ENCODE assay signal across 24 mouse cellular contexts in genomic region chr19:41329961-41330360, GRCm38 (mm10).
"Had no signal": no experiment of that assay in that cellular context is flagged by ENCODE, and none has a peak within 500 bp of the region (broad histone marks: within the 10 kb centered on the region; RNA-seq: fewer than 3 reads in every experiment).

No protein-coding gene starts in this region.

- H3K9ac ChIP-seq: heart, embryonic 13.5 days; heart, embryonic 15.5 days; hindbrain, embryonic 13.5 days; hindbrain, embryonic 15.5 days; kidney, embryonic 15.5 days; limb, embryonic 13.5 days; limb, embryonic 15.5 days had no signal

- H3K4me1 ChIP-seq: heart, embryonic 13.5 days; heart, embryonic 15.5 days; hindbrain, embryonic 13.5 days; hindbrain, embryonic 15.5 days; kidney, embryonic 15.5 days; limb, embryonic 13.5 days; limb, embryonic 15.5 days had no signal

- H3K27ac ChIP-seq: heart, adult 2 months; heart, embryonic 13.5 days; heart, embryonic 15.5 days; hindbrain, embryonic 13.5 days; hindbrain, embryonic 15.5 days; kidney, embryonic 15.5 days; kidney, postnatal 0 days; limb, embryonic 13.5 days; limb, embryonic 15.5 days had no signal

- ATAC-seq: intestine, embryonic 16.5 days had no signal

- DNase-seq: gastrocnemius, postnatal 14 days; gastrocnemius, postnatal 36 days; heart, adult 11 months; heart, adult 2 months; heart, postnatal 14 days; heart, postnatal 36 days; kidney, adult 11 months; kidney, adult 2 months; kidney, adult 9 months; kidney, postnatal 14 days; kidney, postnatal 36 days; layer of hippocampus, adult 9-11 months; layer of hippocampus, postnatal 36 days; left cerebral cortex, postnatal 4 days had no signal

- H3K36me3 ChIP-seq: heart, embryonic 13.5 days; heart, embryonic 15.5 days; hindbrain, embryonic 13.5 days; hindbrain, embryonic 15.5 days; kidney, embryonic 15.5 days; limb, embryonic 13.5 days; limb, embryonic 15.5 days had no signal

- H3K9me3 ChIP-seq: heart, embryonic 13.5 days; heart, embryonic 15.5 days; hindbrain, embryonic 15.5 days; kidney, embryonic 15.5 days; limb, embryonic 13.5 days; limb, embryonic 15.5 days had no signal

- H3K4me3 ChIP-seq: heart, adult 2 months; heart, embryonic 13.5 days; heart, embryonic 15.5 days; hindbrain, embryonic 13.5 days; hindbrain, embryonic 15.5 days; kidney, embryonic 15.5 days; limb, embryonic 13.5 days; limb, embryonic 15.5 days had no signal

- H3K27me3 ChIP-seq: heart, embryonic 13.5 days; heart, embryonic 15.5 days; hindbrain, embryonic 13.5 days; hindbrain, embryonic 15.5 days; kidney, embryonic 15.5 days; limb, embryonic 13.5 days; limb, embryonic 15.5 days had no signal

- H3K4me2 ChIP-seq: heart, embryonic 11.5 days; heart, embryonic 13.5 days; heart, embryonic 15.5 days; hindbrain, embryonic 13.5 days; hindbrain, embryonic 15.5 days; kidney, embryonic 15.5 days; limb, embryonic 13.5 days; limb, embryonic 15.5 days had no signal
